Mouse (Mus musculus) c-Kit-positive CD71-positive TER-119-positive erythroid progenitor cells, embryonic 14.5 days (primary cell): ENCODE measurements around the gene Ppp1r27.
"Not testable (repeated sequence)": the region's sequence is repeated elsewhere in the genome, so short reads cannot be mapped to it uniquely, and the experiment has no call there.

Experiments
- DNase-seq: peaks from one replicate; pipeline ENCODE4 v3.0.0-alpha.2; 2013; ENCODE audit warnings: low spot score

Gene Ppp1r27

DNA sequence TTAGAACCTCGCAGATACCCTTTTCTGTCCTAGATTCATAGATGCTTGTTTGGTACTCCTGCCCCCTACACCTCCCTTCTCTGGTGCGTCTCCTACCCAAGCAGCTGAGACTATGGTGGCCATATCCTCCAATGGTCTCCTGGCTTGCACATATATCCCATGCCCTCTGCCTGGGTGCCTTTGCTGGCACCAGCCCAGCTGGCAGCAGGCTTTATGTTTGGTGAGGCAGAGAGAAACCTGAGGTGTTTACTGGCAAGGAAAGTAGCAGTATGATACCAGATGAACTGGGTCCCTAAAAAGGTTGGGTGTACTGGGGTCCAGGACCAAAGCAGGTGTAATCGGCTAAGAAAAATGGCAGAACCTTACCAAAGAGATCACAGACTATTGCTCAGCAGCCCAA lies 5.0 kb downstream of the Ppp1r27 start:
- no peak for DNase-seq

DNA sequence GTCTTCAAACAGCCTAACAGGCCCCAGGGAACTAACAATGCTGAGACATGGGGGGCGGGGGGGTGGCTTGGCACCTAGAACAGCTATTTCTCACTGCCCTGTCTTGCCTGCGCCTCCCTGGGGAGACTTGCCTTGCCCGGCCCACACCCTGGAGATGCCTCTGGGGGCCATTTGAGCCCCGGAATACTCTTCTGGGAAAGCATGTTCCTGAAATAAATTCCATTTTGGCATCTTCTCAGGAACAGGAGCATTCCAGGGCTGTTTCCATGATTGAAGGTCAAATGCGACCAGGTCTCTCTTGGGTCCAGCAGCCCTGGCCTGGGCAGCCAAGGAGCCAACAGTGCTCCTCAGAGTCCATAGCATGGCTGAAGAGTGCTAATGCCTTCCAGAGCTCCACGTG lies 8.6 kb downstream of the Ppp1r27 start:
- no peak for DNase-seq

DNA sequence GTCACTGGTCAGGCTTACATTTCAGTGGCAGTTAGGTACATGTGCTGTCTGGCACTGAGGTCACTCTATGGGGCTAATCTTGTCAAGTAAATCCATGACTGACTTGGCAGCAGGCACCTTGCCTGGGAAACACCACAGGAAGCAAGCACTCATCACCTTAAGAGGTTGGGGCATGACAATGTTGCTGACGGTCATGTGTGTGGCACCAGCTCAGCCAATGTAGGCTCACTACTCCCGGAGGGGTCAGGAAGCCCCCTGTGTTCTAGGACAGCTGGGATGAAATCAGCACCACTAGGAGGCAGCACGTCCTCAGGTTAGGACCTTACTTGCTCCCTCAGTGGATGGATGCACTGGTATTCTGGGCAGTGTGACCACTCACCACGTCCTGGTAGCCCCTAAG lies 9.0 kb downstream of the Ppp1r27 start:
- no peak for DNase-seq

DNA sequence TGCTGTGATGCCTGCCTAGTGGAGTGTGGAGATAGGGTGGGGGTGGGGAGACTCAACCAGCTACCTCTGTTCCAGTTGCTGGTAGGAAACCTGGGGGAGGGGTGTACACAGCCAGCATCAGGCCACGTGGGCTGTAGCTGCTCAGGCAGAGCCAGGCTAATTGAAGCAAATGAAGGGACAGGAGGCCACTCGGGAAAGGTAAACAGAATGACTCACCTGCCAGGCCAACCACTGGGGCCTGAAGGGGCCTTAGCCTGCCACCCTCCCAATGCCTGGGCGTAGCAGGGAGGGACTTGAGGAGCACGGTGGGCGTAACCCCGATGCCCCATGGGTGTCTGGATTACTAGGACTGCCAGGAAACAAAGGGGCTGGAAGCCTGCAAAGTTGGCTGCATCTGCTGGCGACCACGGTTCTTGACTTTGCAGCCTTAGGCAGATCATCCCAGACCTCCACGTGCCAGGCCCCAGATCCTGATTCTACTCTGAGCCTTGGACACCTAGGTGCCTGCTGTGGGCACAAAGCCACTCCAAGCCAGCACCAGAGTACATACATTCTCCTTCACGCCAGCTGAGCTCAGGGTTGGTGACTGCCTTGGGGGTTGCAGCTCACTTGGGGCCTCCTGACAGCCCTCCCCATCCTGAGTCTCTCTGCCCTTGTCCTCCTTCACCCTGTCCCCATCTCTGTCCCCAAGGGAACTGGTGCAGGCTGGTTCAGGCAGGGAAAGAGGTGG lies 11.5 kb downstream of the Ppp1r27 start:
- DNase-seq, result no peak

DNA sequence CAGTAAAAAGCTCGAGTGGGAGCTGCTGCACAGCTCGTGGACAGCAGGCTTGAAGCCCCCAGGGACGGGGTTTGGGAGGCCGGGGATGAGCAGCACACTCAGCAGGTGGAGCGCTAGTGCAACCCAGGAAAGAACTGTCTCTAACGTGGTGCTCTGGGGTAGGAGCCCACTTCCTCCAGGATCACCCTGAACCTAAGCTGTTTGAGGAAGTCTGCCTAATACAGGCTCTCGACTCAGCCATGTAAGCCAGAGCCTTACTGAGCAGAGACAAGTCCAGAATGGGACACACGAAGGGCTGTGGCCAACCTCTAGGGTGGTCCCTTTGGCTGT lies 12.0 kb downstream of the Ppp1r27 start:
- DNase-seq, result no peak

DNA sequence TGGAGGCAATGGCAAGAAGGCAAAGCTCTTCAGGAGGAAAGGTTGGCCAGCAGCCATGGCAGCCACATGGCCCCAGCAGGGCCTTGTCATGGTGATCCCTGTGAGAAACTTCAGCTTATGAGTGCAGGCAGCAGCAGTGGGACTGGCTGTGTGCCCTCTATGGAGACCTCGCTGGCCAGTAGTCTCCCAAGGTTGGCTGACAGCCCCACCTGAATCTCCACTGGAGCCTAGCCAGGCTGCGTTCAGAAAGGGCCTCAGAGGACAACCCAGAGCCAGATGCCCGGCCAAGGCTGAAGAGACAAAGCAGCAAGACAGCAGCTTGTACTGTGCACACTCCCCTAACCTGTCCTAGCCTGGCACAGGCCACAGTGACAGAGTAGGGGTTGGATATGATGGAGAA lies 12.4 kb downstream of the Ppp1r27 start:
- no peak for DNase-seq

DNA sequence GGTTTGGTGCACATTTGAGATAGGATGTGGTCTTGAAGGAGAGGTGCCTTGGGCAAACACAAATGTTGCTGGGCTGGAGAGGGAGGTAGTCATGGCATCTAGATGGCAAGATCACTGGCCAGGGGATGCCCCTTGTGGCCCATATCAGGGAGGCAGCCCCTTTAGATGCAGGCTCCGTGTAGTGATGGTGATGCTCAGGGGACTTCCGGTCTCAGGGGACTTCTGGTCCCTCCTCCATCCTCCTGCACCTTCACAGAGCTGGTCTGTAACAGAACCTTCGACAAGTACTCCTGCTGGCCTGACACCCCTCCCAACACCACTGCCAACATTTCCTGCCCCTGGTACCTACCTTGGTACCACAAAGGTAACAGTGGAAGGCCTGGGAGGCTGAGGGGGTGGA lies 15.1 kb downstream of the Ppp1r27 start:
- DNase-seq, result no peak

DNA sequence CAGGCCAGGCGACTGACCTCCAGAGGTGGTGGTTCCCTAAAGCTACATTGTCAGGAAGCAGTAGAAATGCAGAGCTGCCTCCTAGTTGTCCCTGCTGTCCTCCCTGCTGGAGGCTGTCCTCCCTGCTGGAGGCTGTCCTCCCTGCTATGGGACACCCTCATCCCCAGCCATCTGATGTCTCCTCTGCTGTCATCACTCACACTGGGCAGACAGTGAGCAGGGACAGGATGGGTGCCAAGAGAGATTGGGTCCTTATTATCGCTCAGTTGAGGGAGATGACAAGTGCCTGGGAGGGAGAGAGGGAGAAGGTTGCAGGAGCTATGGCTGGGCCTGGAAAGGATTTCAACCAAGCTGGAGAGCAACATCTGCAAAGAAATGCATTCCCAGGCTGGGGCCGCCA lies 15.8 kb downstream of the Ppp1r27 start:
- no peak for DNase-seq

DNA sequence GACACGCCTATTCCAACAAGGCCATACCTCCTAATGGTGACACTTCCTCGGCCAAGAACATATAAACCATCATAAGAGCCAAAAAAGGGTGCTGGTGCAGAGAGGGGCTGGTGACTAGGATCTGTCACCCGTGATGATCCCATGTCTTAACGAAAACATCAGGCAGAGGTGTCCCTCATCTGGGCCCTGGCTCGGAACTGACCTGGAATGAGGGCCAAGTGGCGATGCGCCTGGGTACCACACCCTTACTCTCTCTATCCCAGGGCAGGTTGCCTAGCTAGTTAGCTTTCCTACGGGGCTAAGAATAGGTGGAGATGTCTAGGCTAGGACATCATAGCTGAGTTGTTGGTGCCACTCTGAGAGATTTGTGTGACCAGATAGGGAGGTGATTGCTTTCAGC lies 16.8 kb downstream of the Ppp1r27 start:
- no peak for DNase-seq

DNA sequence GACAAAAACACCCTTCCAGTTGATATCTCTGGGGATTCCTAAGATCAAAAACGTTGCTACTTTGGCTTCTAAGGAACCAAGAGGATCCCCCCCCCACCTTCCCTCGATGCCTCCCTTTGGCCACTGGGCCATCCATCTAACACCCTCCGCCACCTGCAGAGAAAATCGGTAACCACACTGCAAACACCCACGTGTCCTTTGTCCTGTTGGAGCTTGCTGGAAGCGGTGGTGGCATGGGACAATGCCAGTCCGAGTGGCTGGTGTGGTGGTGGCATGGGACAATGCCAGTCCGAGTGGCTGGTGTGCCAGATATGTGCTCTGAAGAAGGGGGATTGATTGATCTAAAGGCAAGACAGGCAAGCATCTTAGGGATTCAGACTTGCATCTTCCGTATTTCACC lies 19.3 kb downstream of the Ppp1r27 start:
- no peak for DNase-seq

DNA sequence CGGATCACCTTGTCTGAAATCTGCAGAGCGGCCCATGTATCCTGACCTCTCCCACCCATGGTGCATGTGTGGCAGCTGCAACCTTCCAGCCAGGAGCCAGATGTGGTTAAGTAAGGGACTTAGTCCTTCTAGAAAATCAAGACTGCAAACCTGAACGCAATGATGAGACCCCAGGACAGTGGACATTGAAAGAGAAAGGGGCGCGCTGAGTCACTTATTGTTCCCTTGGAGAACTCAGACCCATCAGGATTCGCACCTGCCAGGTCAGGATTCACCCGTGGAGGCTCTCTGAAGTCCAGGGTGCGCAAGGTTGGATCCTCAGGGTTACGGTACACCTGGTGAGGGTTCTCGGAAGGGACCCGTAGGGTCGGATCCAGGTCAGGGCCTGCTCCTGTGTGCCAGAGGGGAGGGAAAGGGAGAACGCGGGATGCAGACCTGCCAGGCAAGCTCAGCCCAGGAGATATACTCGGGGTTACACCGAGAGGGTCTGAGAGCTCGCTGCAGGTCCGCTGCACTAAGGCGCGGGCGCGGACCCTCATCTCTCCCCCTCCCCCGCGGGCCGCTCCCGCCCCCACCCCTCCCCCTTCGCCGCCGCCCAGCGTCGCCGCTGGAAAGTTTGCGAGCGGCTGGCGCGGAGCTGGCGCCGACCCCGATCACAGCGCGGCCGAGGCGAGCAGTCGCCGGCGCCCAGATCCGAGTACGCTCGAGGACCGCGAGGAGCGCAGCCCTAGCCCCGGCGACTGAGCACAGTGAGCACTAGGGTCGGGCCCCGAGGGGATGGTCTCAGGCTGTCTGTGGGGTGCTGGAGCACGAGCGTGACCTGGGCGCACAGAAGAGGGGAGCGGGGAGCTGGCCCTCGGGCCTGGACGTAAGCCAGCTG lies 20.6 kb downstream of the Ppp1r27 start, which contains the start of gene Gcgr:
Gene Gcgr (plus strand): TSS at position 615 of the 880 bp plus-strand sequence.
- no peak for DNase-seq

DNA sequence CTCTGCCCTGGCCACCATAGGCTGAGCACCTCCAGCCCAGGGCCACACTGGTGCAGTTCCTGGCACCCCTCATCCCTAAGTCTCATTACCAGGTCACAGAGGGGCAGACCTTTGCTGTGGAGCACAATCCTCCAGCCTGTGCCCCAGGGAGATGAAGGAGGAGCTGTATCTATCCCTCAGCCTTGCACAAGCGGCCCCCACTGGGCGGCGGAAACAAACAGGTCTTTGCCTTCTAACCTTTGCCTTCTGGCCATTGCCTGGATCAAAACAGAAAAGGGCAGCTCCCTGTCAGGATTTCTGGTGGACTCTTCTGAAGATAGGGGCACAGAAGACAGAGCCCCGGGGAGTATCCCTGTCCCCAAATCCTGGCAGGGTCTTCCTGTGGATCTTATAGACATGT lies 22.0 kb downstream of the Ppp1r27 start:
- DNase-seq, result no peak

DNA sequence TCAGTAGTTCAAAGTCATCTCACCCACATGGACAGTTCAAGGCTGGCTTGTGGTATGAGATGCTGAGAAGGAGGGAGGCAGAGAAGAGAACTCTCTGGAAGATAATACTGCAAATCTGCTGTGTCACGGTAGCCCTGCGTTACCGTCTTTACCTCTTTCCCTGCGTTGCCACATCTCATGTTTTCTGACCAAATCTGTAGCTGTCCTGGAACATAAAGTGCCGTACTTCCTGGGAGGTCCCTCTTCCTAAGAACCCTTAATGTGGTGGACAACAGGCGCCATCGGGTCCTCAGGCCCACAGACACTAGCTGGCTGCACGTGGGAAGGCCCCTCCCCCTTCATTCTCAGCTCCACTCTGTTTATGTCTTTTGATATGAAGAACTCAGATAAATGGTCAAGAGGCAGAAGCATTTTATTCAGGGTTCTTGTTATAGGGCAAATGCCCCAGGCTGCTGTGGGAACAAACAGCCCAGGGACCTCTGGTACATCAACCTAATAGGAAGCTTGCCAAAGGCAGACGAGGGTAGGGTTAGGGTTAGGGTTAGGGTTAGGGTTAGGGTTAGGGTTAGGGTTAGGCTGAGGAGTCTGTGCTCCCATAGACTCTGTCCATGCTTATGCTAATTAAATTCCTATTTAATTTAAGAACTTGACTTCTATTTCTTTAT lies 23.1 kb downstream of the Ppp1r27 start:
- no peak for DNase-seq

DNA sequence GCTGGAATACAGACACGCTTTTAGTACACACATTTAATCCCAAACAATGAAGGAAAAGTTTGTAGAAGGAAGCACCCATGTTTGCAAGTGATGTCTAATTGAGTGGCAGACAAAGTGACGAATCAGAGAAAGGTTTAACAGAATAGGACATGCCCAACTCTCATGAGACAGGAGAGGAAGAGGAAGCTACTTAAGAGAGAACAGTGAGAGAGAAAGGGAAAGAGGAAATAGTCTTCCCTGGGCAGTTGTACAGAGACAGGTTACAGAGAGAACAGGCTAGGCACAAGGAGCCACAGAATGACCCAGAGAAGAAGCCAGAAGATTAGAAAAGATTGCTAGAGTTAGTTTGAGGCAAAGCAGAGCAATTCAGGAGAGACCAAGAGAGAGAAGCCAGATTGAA lies 25.0 kb downstream of the Ppp1r27 start:
- DNase-seq, result no peak

DNA sequence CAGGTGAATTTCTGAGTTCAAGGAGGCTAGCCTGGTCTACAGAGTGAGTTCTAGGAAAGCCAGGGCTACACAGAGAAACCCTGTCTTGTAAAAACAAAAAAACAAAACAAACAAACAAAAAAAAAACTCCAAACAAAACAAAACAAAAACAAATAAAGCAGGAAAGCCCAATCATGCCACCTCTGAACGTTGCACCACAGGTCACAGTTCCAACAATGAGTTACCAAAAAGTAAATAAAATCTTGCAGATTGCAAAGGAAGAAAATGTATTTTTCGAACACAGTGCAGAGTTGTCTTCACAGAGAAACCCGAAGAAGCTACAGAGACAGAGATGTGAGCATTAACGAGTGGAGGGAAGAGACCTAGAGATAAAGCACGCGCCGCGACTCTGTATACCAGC lies 28.4 kb downstream of the Ppp1r27 start:
- DNase-seq, result no peak

DNA sequence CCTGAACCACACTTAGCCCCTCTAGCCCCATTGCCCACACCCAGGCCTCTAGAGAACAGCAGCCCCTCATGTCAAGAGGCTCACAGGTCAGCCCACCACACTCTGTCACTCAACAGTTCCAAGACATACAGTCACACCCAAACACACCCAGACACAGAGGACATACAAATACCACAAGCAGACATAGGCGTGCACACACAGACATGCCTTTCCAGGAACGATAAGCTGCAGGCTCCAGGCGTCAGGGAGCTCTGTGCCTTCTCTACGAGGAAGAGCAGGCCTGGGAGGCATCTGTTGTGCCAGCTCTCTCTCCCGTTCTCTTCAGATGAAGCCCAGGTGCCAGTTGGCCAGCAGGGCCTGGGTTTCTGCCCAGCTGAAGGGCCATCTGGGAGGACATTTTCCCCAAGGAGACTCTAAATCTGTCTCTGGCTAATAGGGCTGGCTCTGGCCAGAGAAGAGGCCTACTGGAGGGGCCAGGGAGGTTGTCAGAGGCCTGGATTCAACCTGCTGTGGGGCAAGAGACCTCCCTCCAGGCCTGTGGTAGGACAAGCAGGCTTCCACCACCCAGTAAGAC lies 29.9 kb downstream of the Ppp1r27 start:
- DNase-seq, result peak; percentile 50

DNA sequence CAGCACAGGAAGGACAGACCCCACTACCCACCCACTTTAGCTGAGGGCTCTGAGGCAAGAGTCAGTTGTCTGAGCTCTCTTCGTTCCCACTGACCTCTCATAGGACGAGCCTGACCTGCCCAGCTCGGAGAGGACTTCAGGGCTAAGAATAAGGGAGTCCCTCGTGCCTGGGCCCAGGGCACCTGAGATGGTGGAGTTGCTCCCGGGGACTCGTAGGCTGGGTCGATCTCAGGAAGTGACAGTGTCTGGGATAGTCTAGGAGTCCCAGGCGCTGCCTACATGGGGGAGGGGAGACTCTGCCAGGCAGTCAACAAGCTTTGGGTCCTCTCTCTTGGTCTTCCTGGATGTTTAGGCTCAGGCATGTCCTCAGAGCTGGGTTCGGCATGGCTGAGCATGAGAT lies 30.4 kb downstream of the Ppp1r27 start:
- no peak for DNase-seq

DNA sequence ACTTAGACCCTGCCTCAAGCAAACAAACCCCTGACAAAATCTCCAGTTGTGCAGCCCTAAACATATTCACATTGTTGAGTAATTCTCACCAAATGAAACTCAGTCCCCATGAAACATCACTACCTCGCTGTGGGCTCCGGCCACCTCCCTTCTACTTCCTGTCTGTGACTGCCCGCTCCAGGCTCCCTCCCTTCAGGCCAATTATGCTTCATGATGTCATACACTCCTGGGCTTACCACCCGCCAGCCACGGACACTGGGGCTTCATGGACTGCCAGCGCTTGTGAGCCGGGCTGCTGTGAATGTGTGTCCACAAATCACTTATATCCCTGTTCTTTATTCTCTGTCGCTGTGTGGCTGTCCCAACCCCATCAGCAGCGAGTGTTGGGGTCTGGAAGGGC lies 31.2 kb downstream of the Ppp1r27 start:
- DNase-seq, result no peak

DNA sequence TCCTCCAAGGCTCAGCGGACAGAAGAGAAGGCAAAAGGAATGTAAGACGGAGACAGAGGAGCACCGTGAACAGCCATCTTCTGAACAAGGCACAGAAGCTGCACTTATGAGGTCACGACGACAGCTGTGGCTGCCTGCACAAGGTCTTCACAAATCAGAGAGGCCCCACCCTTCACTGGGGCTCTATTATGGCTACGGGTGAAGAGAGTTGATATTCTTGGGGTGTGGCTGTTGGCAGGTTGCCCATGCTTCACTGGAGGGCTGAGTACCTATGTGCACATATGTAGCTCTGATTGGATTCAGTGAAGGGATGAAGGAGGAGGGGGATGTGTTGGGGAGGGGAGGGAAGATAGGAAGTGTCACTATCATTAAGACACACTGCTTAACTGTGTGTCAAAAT lies 32.4 kb downstream of the Ppp1r27 start:
- DNase-seq, result peak; percentile 73

DNA sequence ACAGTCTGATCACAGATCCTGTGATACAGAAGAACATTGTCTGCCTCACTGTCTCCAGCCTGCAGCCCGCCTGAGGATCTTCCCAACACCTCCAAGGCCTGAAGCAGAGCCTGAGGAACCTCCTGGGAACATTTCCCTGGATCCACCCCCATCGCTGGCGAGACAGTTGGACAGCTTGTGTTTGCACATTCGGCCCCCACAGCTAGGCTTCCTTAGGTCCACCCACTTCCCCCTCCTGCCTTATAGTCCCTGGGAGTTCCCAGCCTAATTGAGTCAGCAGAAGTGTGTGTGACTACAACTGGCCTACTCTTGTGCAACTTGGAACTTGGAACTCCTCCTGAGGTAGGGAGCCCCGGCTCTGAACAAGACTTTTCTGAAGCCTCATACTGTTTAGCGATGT lies 32.9 kb downstream of the Ppp1r27 start:
- no peak for DNase-seq

DNA sequence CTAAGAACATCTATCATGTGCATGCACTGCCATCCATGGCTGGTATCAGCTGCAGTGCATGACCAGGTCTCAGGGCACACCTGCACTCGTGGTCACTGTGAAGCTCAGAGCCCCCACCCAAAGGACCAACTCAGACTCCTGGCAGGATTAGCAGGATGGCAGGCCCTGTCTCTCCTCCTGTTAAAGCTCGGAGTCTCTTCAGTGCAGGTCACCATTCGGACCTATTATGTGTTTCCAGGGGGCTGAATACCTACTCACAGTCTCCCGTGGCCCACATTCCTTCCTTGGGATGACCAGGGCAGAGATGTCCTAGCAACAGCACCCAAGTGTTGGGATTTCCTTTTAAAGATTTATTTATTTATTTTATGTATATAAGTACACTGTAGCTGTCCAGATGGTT lies 33.8 kb downstream of the Ppp1r27 start:
- DNase-seq, result no peak

DNA sequence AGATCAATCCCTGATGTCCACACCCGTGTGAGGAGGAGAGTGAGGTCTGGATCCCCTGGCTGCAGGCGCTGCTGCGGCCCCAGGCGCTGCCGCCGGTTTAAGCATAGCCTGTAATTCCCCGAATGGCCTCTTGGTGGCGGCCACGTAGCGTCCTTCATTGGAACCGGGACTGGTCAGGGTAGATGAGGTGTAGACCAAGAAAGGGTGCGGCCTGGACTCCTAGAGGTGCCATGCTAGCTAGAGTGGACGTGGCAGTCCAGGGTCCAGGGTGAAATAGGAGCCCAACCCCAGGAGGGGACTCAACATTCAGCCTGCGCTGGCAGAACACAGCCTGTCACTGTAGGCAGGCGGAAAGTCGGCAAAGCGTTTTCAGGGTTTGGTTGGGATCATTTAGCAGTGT lies 35.3 kb downstream of the Ppp1r27 start:
- DNase-seq, result peak; percentile 73

DNA sequence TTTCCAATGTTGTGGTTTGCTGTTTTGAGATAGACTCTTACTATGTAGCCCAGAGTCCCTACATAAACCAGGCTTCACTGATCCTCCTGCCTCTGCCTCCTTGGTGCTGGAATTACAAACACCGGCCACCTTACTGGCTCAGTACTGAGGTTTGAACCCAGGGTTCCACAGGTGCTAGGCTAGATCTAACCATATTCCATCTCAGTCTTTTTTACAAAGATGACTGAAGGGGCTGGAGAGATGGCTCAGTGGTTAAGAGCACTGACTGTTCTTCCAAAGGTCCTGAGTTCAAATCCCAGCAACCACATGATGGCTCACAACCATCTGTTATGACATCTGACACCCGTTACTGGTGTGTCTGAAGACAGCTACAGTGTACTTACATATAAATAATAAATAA lies 36.7 kb downstream of the Ppp1r27 start:
- not testable (repeated sequence) for DNase-seq
